ENCODE assay signal across 8 mouse cellular contexts in genomic region chr4:134880041-134880440, GRCm38 (mm10). TPM values are rescaled to one million over a fixed set of nuclear protein-coding genes. Genes with fewer than 3 reads are reported as not detected.
DNase-seq lines count a peak whose midpoint lies in the region; ATAC-seq and TF ChIP-seq lines count a peak whose summit lies in the region.

No protein-coding gene starts in this region.

- peak overlapping the region; percentile 38 for H3K4me3 ChIP-seq in embryonic facial prominence, embryonic 14.5 days (ENCODE audit: low read depth, low read length)
- no peak overlapping the region for H3K4me3 ChIP-seq in intestine, postnatal 0 days (ENCODE audit: low read depth, low read length)
- H3K4me3 ChIP-seq in midbrain, embryonic 12.5 days, result peak overlapping the region; percentile 36

- H3K36me3 ChIP-seq in embryonic facial prominence, embryonic 14.5 days (ENCODE audit: control insufficient read depth, insufficient read depth, low read length), result no peaks in the 10 kb centered on the region
- H3K36me3 ChIP-seq in intestine, postnatal 0 days (ENCODE audit: control insufficient read depth, insufficient read depth), result no peaks in the 10 kb centered on the region
- H3K36me3 ChIP-seq in midbrain, embryonic 12.5 days, result no peaks in the 10 kb centered on the region

- peak; percentile 29 for DNase-seq in adrenal gland, postnatal 10 days
- no peak for DNase-seq in adrenal gland, adult 2 months
- DNase-seq in 3T3-L1 (ENCODE audit: low read depth, low spot score), result peak; percentile 36
- DNase-seq in embryonic facial prominence, embryonic 14.5 days (ENCODE audit: low spot score), result no peak
- no peak for DNase-seq in gastrocnemius, postnatal 25 days
- DNase-seq in embryo, embryonic 11 days, result no peak

- WGBS in embryonic facial prominence, embryonic 14.5 days, result 39% methylated on average over 6 of the region's 6 CpGs
- 33% methylated on average over 6 of the region's 6 CpGs for WGBS in intestine, postnatal 0 days
- 31% methylated on average over 6 of the region's 6 CpGs for WGBS in midbrain, embryonic 12.5 days

- peak overlapping the region; percentile 70 for H3K4me2 ChIP-seq in embryonic facial prominence, embryonic 14.5 days (ENCODE audit: low read depth, low read length)
- no peak overlapping the region for H3K4me2 ChIP-seq in intestine, postnatal 0 days (replicated peaks; ENCODE audit: low read depth)
- peak overlapping the region; percentile 61 for H3K4me2 ChIP-seq in midbrain, embryonic 12.5 days (replicated peaks)

- H3K9ac ChIP-seq in embryonic facial prominence, embryonic 14.5 days (ENCODE audit: low read depth, low read length), result peak overlapping the region; percentile 49; the same call in 1 of the 2 replicates
- no peak overlapping the region for H3K9ac ChIP-seq in intestine, postnatal 0 days (ENCODE audit: low read depth, low read length)
- H3K9ac ChIP-seq in midbrain, embryonic 12.5 days (replicated peaks), result 0 out of 2 replicates have a peak overlapping the region, but pooled peaks have one; percentile 39

- no peaks in the 10 kb centered on the region for H3K4me1 ChIP-seq in embryonic facial prominence, embryonic 14.5 days (ENCODE audit: control insufficient read depth, insufficient read depth, low read length)
- 0 out of 2 replicates have a peak, but pooled peaks cover 3% of the 10 kb centered on the region for H3K4me1 ChIP-seq in intestine, postnatal 0 days (replicated peaks; ENCODE audit: control insufficient read depth, insufficient read depth, low read length)
- peaks cover 6% of the 10 kb centered on the region; the same call in 1 of the 2 replicates for H3K4me1 ChIP-seq in midbrain, embryonic 12.5 days

- no peak for ATAC-seq in embryonic facial prominence, embryonic 14.5 days (ENCODE audit: low read depth)
- ATAC-seq in intestine, postnatal 0 days, result no peak
- ATAC-seq in midbrain, embryonic 12.5 days (ENCODE audit: low FRiP score, low read depth), result no peak

- peak; percentile 54 for TF ChIP-seq CTCF in intestine, postnatal 0 days (IDR thresholded peaks at IDR 0.05; ENCODE audit: low read depth)

- H3K9me3 ChIP-seq in embryonic facial prominence, embryonic 14.5 days (ENCODE audit: control insufficient read depth, low read length), result no peaks in the 10 kb centered on the region
- H3K9me3 ChIP-seq in intestine, postnatal 0 days (ENCODE audit: control insufficient read depth), result no peaks in the 10 kb centered on the region
- no peaks in the 10 kb centered on the region for H3K9me3 ChIP-seq in midbrain, embryonic 12.5 days

- no peak overlapping the region for H3K27ac ChIP-seq in embryonic facial prominence, embryonic 14.5 days (replicated peaks; ENCODE audit: low read depth, low read length)
- no peak overlapping the region for H3K27ac ChIP-seq in intestine, postnatal 0 days (ENCODE audit: low read depth, low read length)
- H3K27ac ChIP-seq in midbrain, embryonic 12.5 days (replicated peaks), result no peak overlapping the region

- H3K27me3 ChIP-seq in embryonic facial prominence, embryonic 14.5 days (replicated peaks; ENCODE audit: control insufficient read depth, insufficient read depth, low read length), result no peaks in the 10 kb centered on the region
- H3K27me3 ChIP-seq in intestine, postnatal 0 days (replicated peaks; ENCODE audit: control insufficient read depth, insufficient read depth, low read length), result no peaks in the 10 kb centered on the region
- H3K27me3 ChIP-seq in midbrain, embryonic 12.5 days, result 0 out of 2 replicates have a peak, but pooled peaks cover 2% of the 10 kb centered on the region

RNA-seq across cellular contexts. Expression of gene Rhd, which starts 15.7 kb away (rescaled TPM):
- total RNA-seq in adrenal gland, postnatal 10 days (2021), result 1 to 10 TPM; 2.5 to 7.2 TPM
- not detected for total RNA-seq in adrenal gland, adult 2 months (2021)
- 0.09 and 0.12 TPM in 2 replicates for polyA plus RNA-seq in adrenal gland, adult 2 months (2012; rRNA removed)
- polyA plus RNA-seq in embryonic facial prominence, embryonic 14.5 days (2014; fragmentation: Nextera tagmentation; extraction: Ambion mirVana), result 3.0 and 4.3 TPM in 2 replicates
- 0.10 and 0.16 TPM in 2 replicates for polyA plus RNA-seq in intestine, postnatal 0 days (2015; fragmentation: Nextera tagmentation; extraction: Ambion mirVana)
- polyA plus RNA-seq in midbrain, embryonic 12.5 days (2016; fragmentation: Nextera tagmentation; extraction: Ambion mirVana), result 7.3 and 8.9 TPM in 2 replicates
- total RNA-seq in gastrocnemius, postnatal 25 days (2021), result not detected

RNA-seq across cellular contexts. Expression of gene Maco1, which starts 26.9 kb away (rescaled TPM):
- 10 to 100 TPM; 33.3 to 34.5 TPM for total RNA-seq in adrenal gland, postnatal 10 days (2021)
- total RNA-seq in adrenal gland, adult 2 months (2021), result 10 to 100 TPM; 35.6 to 37.1 TPM
- polyA plus RNA-seq in adrenal gland, adult 2 months (2012; rRNA removed), result 14.2 and 15.6 TPM in 2 replicates
- polyA plus RNA-seq in embryonic facial prominence, embryonic 14.5 days (2014; fragmentation: Nextera tagmentation; extraction: Ambion mirVana), result 37.1 and 41.1 TPM in 2 replicates
- 18.5 and 19.0 TPM in 2 replicates for polyA plus RNA-seq in intestine, postnatal 0 days (2015; fragmentation: Nextera tagmentation; extraction: Ambion mirVana)
- 84.7 and 95.0 TPM in 2 replicates for polyA plus RNA-seq in midbrain, embryonic 12.5 days (2016; fragmentation: Nextera tagmentation; extraction: Ambion mirVana)
- 10 to 100 TPM; 10.6 to 15.4 TPM for total RNA-seq in gastrocnemius, postnatal 25 days (2021)

RNA-seq across cellular contexts. Expression of gene Tmem50a, which starts 34.8 kb away (rescaled TPM):
- total RNA-seq in adrenal gland, postnatal 10 days (2021), result 100 to 1,000 TPM; 169 to 183 TPM
- 100 to 1,000 TPM; 231 to 336 TPM for total RNA-seq in adrenal gland, adult 2 months (2021)
- polyA plus RNA-seq in adrenal gland, adult 2 months (2012; rRNA removed), result 150 and 191 TPM in 2 replicates
- polyA plus RNA-seq in embryonic facial prominence, embryonic 14.5 days (2014; fragmentation: Nextera tagmentation; extraction: Ambion mirVana), result 140 and 144 TPM in 2 replicates
- polyA plus RNA-seq in intestine, postnatal 0 days (2015; fragmentation: Nextera tagmentation; extraction: Ambion mirVana), result 129 and 136 TPM in 2 replicates
- 164 and 167 TPM in 2 replicates for polyA plus RNA-seq in midbrain, embryonic 12.5 days (2016; fragmentation: Nextera tagmentation; extraction: Ambion mirVana)
- total RNA-seq in gastrocnemius, postnatal 25 days (2021), result 10 to 100 TPM; 25.7 to 32.2 TPM

RNA-seq across cellular contexts. Expression of gene Rsrp1, which starts 43.4 kb away (rescaled TPM):
- 100 to 1,000 TPM; 250 to 386 TPM for total RNA-seq in adrenal gland, postnatal 10 days (2021)
- total RNA-seq in adrenal gland, adult 2 months (2021), result 100 to 1,000 TPM; 313 to 460 TPM
- 2,634 and 2,855 TPM in 2 replicates for polyA plus RNA-seq in adrenal gland, adult 2 months (2012; rRNA removed)
- polyA plus RNA-seq in embryonic facial prominence, embryonic 14.5 days (2014; fragmentation: Nextera tagmentation; extraction: Ambion mirVana), result 349 and 369 TPM in 2 replicates
- polyA plus RNA-seq in intestine, postnatal 0 days (2015; fragmentation: Nextera tagmentation; extraction: Ambion mirVana), result 252 and 263 TPM in 2 replicates
- polyA plus RNA-seq in midbrain, embryonic 12.5 days (2016; fragmentation: Nextera tagmentation; extraction: Ambion mirVana), result 525 and 549 TPM in 2 replicates
- total RNA-seq in gastrocnemius, postnatal 25 days (2021), result 100 to 1,000 TPM; 155 to 161 TPM

RNA-seq across cellular contexts. Expression of gene Syf2, which starts 50.7 kb away (rescaled TPM):
- total RNA-seq in adrenal gland, postnatal 10 days (2021), result 10 to 100 TPM; 73.1 to 74.6 TPM
- 10 to 100 TPM; 85.5 to 97.8 TPM for total RNA-seq in adrenal gland, adult 2 months (2021)
- polyA plus RNA-seq in adrenal gland, adult 2 months (2012; rRNA removed), result 7.0 and 8.6 TPM in 2 replicates
- 59.7 and 60.0 TPM in 2 replicates for polyA plus RNA-seq in embryonic facial prominence, embryonic 14.5 days (2014; fragmentation: Nextera tagmentation; extraction: Ambion mirVana)
- 76.2 and 88.6 TPM in 2 replicates for polyA plus RNA-seq in intestine, postnatal 0 days (2015; fragmentation: Nextera tagmentation; extraction: Ambion mirVana)
- polyA plus RNA-seq in midbrain, embryonic 12.5 days (2016; fragmentation: Nextera tagmentation; extraction: Ambion mirVana), result 74.0 and 76.5 TPM in 2 replicates
- total RNA-seq in gastrocnemius, postnatal 25 days (2021), result 10 to 100 TPM; 32.7 to 34.8 TPM

Comparison
In these comparisons a context has a peak if more than half of its experiments do, and no peak if none do; other contexts are left out.
1. DNase-seq: peak in adrenal gland, postnatal 10 days (single experiment) and 3T3-L1 (single experiment); none in adrenal gland, adult 2 months (single experiment), embryonic facial prominence, embryonic 14.5 days (single experiment), gastrocnemius, postnatal 25 days (single experiment) and embryo, embryonic 11 days (single experiment).